Mouse (Mus musculus) ES-Bruce4 (cell line): ENCODE results near the gene Osbpl9.

Experiments
- CTCF ChIP-seq: IDR thresholded peaks from one replicate; pipeline ENCODE4 v1.8.1; 2011; ENCODE audit warnings: low read depth, low read length
- EP300 ChIP-seq: IDR thresholded peaks from 2 replicates; pipeline ENCODE4 v1.6.1; 2011; ENCODE audit warnings: low read depth, low read length; ENCODE audit not compliant: insufficient read depth
- POLR2A ChIP-seq: IDR thresholded peaks from one replicate; pipeline ENCODE4 v1.8.1; 2011; ENCODE audit warnings: low read length; ENCODE audit not compliant: insufficient read depth

- no peak for TF ChIP-seq POLR2A
- TF ChIP-seq CTCF, result no peak
- TF ChIP-seq EP300, result no peak
These were observed 142.7 kb downstream of the Osbpl9 start for GRCm38 (mm10) chr4:109059255-109059821.
